Mouse (Mus musculus): ENCODE data around the gene Ube2c.

Gene Ube2c

GRCm38 (mm10) chr2:164762593-164762992 is 7.1 kb upstream of the Ube2c start:
- DNase-seq = no peak

- no peak for DNase-seq
Observed at GRCm38 (mm10) chr2:164765841-164766240, 3.9 kb upstream of the Ube2c start.

GRCm38 (mm10) chr2:164767812-164768540 is 1.7 kb upstream of the Ube2c start:
- no peak for DNase-seq

- no peak for DNase-seq
Observed at GRCm38 (mm10) chr2:164770279-164770678, 581 bp downstream of the Ube2c start.

GRCm38 (mm10) chr2:164771123-164771522 is 1.4 kb downstream of the Ube2c start:
- DNase-seq = no peak

- no peak for DNase-seq
Observed at GRCm38 (mm10) chr2:164773229-164773988, 3.7 kb downstream of the Ube2c start.

- DNase-seq = no peak
Observed at GRCm38 (mm10) chr2:164773989-164774364, 4.3 kb downstream of the Ube2c start.

- DNase-seq = no peak
Observed at GRCm38 (mm10) chr2:164776130-164776529, 6.4 kb downstream of the Ube2c start.

GRCm38 (mm10) chr2:164776801-164777200 is 7.1 kb downstream of the Ube2c start:
- DNase-seq = no peak

- DNase-seq = no peak
Observed at GRCm38 (mm10) chr2:164777246-164778014, 7.7 kb downstream of the Ube2c start.

- no peak for DNase-seq
Observed at GRCm38 (mm10) chr2:164778015-164778287, 8.3 kb downstream of the Ube2c start.

- DNase-seq = no peak
Observed at GRCm38 (mm10) chr2:164778809-164779208, 9.1 kb downstream of the Ube2c start.

- no peak for DNase-seq
Observed at GRCm38 (mm10) chr2:164779481-164780086, 9.9 kb downstream of the Ube2c start, which contains the start of gene Tnnc2. Gene Tnnc2, minus strand, starts transcription at chr2:164779967.

- DNase-seq = no peak
Observed at GRCm38 (mm10) chr2:164781876-164782275, 12.2 kb downstream of the Ube2c start.

GRCm38 (mm10) chr2:164783926-164784581 is 14.4 kb downstream of the Ube2c start:
- DNase-seq = no peak

- no peak for DNase-seq
Observed at GRCm38 (mm10) chr2:164784869-164785420, 15.2 kb downstream of the Ube2c start.

- peak; percentile 96 for DNase-seq
Observed at GRCm38 (mm10) chr2:164785481-164786387, 16.0 kb downstream of the Ube2c start, which contains the start of gene Snx21. Gene Snx21, plus strand, starts transcription at chr2:164785823.

GRCm38 (mm10) chr2:164786388-164786885 is 16.7 kb downstream of the Ube2c start:
- no peak for DNase-seq

- DNase-seq = no peak
Observed at GRCm38 (mm10) chr2:164787032-164787431, 17.3 kb downstream of the Ube2c start.

GRCm38 (mm10) chr2:164787779-164788178 is 18.1 kb downstream of the Ube2c start:
- no peak for DNase-seq

- no peak for DNase-seq
Observed at GRCm38 (mm10) chr2:164788411-164788810, 18.7 kb downstream of the Ube2c start.

Data from kidney, adult 11 months (tissue).